Mouse (Mus musculus) kidney, postnatal 0 days (tissue): ENCODE data around the gene Gm10570. TPM values are rescaled to one million over a fixed set of nuclear protein-coding genes. Genes with fewer than 3 reads are reported as not detected.

Experiments
- ATAC-seq: fragments of 200-750 bp; cut with Nextera tagmentation; replicated peaks from 2 replicates; pipeline ENCODE4 v1.8.0; 2017; ENCODE audit warnings: low read depth, moderate number of reproducible peaks, moderate TSS enrichment, moderate library complexity; ENCODE audit not compliant: low FRiP score
- DNase-seq: peaks from one replicate; pipeline ENCODE4 v3.0.0-alpha.2; 2016; ENCODE audit warnings: low spot score
- H3K27ac ChIP-seq: fragments of 300-500 bp; sonication (generic); 2 replicates; pipeline ENCODE4 v1.5.1; 2014; ENCODE audit warnings: mild to moderate bottlenecking
- H3K27me3 ChIP-seq: fragments of 300-500 bp; sonication (generic); 2 replicates; pipeline ENCODE4 v1.6.1; 2014; ENCODE audit warnings: low read length, mixed read lengths; ENCODE audit not compliant: insufficient read depth
- H3K36me3 ChIP-seq: fragments of 300-500 bp; sonication (generic); 2 replicates; pipeline ENCODE4 v1.6.1; 2014; ENCODE audit warnings: low read length, mixed read lengths; ENCODE audit not compliant: insufficient read depth
- H3K4me1 ChIP-seq: fragments of 300-500 bp; sonication (generic); replicated peaks from 2 replicates; pipeline ENCODE4 v1.6.1; 2014; ENCODE audit warnings: antibody characterized with exemption, low read length, mixed read lengths; ENCODE audit not compliant: insufficient read depth
- H3K4me2 ChIP-seq: fragments of 300-500 bp; sonication (generic); 2 replicates; pipeline ENCODE4 v1.6.1; 2014; ENCODE audit warnings: mild to moderate bottlenecking, low read length, moderate library complexity, mixed read lengths
- H3K4me3 ChIP-seq: fragments of 300-500 bp; sonication (generic); replicated peaks from 2 replicates; pipeline ENCODE4 v1.5.1; 2014; ENCODE audit warnings: low read depth, low read length
- H3K9ac ChIP-seq: fragments of 300-500 bp; sonication (generic); 2 replicates; pipeline ENCODE4 v1.6.1; 2014; ENCODE audit warnings: low read depth, low read length
- H3K9me3 ChIP-seq: fragments of 300-500 bp; sonication (generic); replicated peaks from 2 replicates; pipeline ENCODE4 v1.6.1; 2016; ENCODE audit warnings: low read length, inconsistent platforms, mixed read lengths
- CTCF ChIP-seq: IDR thresholded peaks from 2 replicates; pipeline ENCODE4 v1.5.1; 2016; ENCODE audit warnings: antibody characterized with exemption, low read depth, mild to moderate bottlenecking, moderate library complexity
- WGBS: fragments of 180-500 bp; shearing (Covaris S2); extraction: QIAGEN DNeasy Blood & Tissue Kit; methylation state at CpG from one replicate; pipeline ENCODE4 v1.1.7; 2014; 5-methylcytosine and 5-hydroxymethylcytosine counted together
- polyA plus RNA-seq: library from polyadenylated mRNA; unstranded; fragments of >200 nt; fragmentation: Nextera tagmentation; extraction: Ambion mirVana; gene quantifications from 2 replicates; pipeline ENCODE4 v1.2.1, GENCODE M21; 2015

Gm10570 gene
- polyA plus RNA-seq, 1 experiment from 2014 or later: 1.2 TPM

- DNase-seq (no peak), ATAC-seq (peak; percentile 66)
- peak overlapping the region; percentile 58 for H3K4me3 ChIP-seq
- peak overlapping the region; percentile 68 for H3K9ac ChIP-seq
- no peaks in the 10 kb centered on the region for H3K9me3 ChIP-seq
- no peaks in the 10 kb centered on the region for H3K36me3 ChIP-seq
- under 1% methylated on average over 60 of the region's 62 CpGs for WGBS
- H3K27me3 ChIP-seq: peaks cover 20% of the 10 kb centered on the region; the same call in 1 of the 2 replicates
- H3K27ac ChIP-seq: peak overlapping the region; percentile 50; the same call in 1 of the 2 replicates
- H3K4me2 ChIP-seq: peak overlapping the region; percentile 97
- no peak for TF ChIP-seq CTCF
- peaks cover 11% of the 10 kb centered on the region for H3K4me1 ChIP-seq
Measured at GRCm38 (mm10) chr4:130275016-130275822, 33.3 kb downstream of the Gm10570 start.

GRCm38 (mm10) chr4:130274346-130275015 is 34.0 kb downstream of the Gm10570 start:
- Histone ChIP-seq H3K9me3 (no peaks in the 10 kb centered on the region), H3K27me3 (peaks cover 20% of the 10 kb centered on the region; the same call in 1 of the 2 replicates), H3K27ac (peak overlapping the region; percentile 42), H3K9ac (peak overlapping the region; percentile 68), H3K4me1 (peaks cover 11% of the 10 kb centered on the region), H3K4me2 (peak overlapping the region; percentile 97), H3K36me3 (no peaks in the 10 kb centered on the region), H3K4me3 (peak overlapping the region; percentile 58)
- DNase-seq (peak; percentile 56), ATAC-seq (peak; percentile 33; the same call in 1 of the 2 replicates)
- under 1% methylated on average over 29 of the region's 29 CpGs for WGBS
- TF ChIP-seq CTCF: no peak

GRCm38 (mm10) chr4:130273698-130274345 is 34.7 kb downstream of the Gm10570 start:
- no peak for DNase-seq
- peak overlapping the region; percentile 42 for H3K27ac ChIP-seq
- peaks cover 11% of the 10 kb centered on the region for H3K4me1 ChIP-seq
- no peaks in the 10 kb centered on the region for H3K9me3 ChIP-seq
- no peak for TF ChIP-seq CTCF
- peak overlapping the region; percentile 97 for H3K4me2 ChIP-seq
- peak overlapping the region; percentile 68 for H3K9ac ChIP-seq
- ATAC-seq: peak; percentile 26; the same call in 1 of the 2 replicates
- peaks cover 20% of the 10 kb centered on the region; the same call in 1 of the 2 replicates for H3K27me3 ChIP-seq
- H3K36me3 ChIP-seq: no peaks in the 10 kb centered on the region
- WGBS: 11% methylated on average over 11 of the region's 12 CpGs
- H3K4me3 ChIP-seq: peak overlapping the region; percentile 58

- H3K4me2 ChIP-seq: no peak overlapping the region
- WGBS: 87% methylated on average over 6 of the region's 6 CpGs
- no peak for ATAC-seq
Measured at GRCm38 (mm10) chr4:130270611-130271347, 37.7 kb downstream of the Gm10570 start.

GRCm38 (mm10) chr4:130270089-130270488 is 38.4 kb downstream of the Gm10570 start:
- no peaks in the 10 kb centered on the region for H3K9me3 ChIP-seq
- ATAC-seq (no peak), DNase-seq (no peak)
- H3K4me1 ChIP-seq: peaks cover 12% of the 10 kb centered on the region
- no peak overlapping the region for H3K9ac ChIP-seq
- H3K4me3 ChIP-seq: no peak overlapping the region
- H3K27me3 ChIP-seq: 0 out of 2 replicates have a peak, but pooled peaks cover 6% of the 10 kb centered on the region
- H3K27ac ChIP-seq: no peak overlapping the region
- H3K36me3 ChIP-seq: no peaks in the 10 kb centered on the region
- WGBS: 78% methylated on average over 8 of the region's 8 CpGs
- TF ChIP-seq CTCF: no peak
- H3K4me2 ChIP-seq: no peak overlapping the region

More at GRCm38 (mm10) chr4:130270611-130271347, 37.7 kb downstream of the Gm10570 start:
- no peak for DNase-seq
- Histone ChIP-seq H3K4me1 (peaks cover 14% of the 10 kb centered on the region), H3K36me3 (no peaks in the 10 kb centered on the region), H3K4me3 (no peak overlapping the region), H3K27me3 (0 out of 2 replicates have a peak, but pooled peaks cover 12% of the 10 kb centered on the region), H3K9ac (no peak overlapping the region), H3K27ac (no peak overlapping the region), H3K9me3 (no peaks in the 10 kb centered on the region)
- no peak for TF ChIP-seq CTCF
